Mouse (Mus musculus) left cerebral cortex, adult 6 months (tissue): ENCODE results near the gene Fam169a. TPM values are rescaled to one million over a fixed set of nuclear protein-coding genes. Genes with fewer than 3 reads are reported as not detected.

Experiments used
- long read RNA-seq, 2 experiments: library from polyadenylated mRNA; unstranded; transcript quantifications; one replicate each; pipeline ENCODE4 v2.0.0; 2019 to 2020
- polyA plus RNA-seq: library from polyadenylated mRNA; unstranded; fragments of <200 nt; fragmentation: Nextera tagmentation; gene quantifications from 2 replicates; pipeline ENCODE4 v1.2.3, GENCODE M21; 2021

Fam169a gene
- 13.5 and 16.1 TPM in 2 replicates for polyA plus RNA-seq
- long read RNA-seq, experiment 1, full-length matches to known transcripts = 46 of 116 reads
- long read RNA-seq, experiment 1, partial matches to known transcripts = 44 of 116 reads
- long read RNA-seq, experiment 1, other reads (novel, unspliced or antisense) = 26 of 116 reads
- long read RNA-seq, experiment 2, full-length matches to known transcripts = 10 of 41 reads
- long read RNA-seq, experiment 2, partial matches to known transcripts = 8 of 41 reads
- long read RNA-seq, experiment 2, other reads (novel, unspliced or antisense) = 23 of 41 reads

GRCm38 (mm10) chr13:97066649-97067550 lies at the start of gene Fam169a:
Gene Fam169a, plus strand, starts transcription at chr13:97067286.

GRCm38 (mm10) chr13:97034262-97034661 lies 32.8 kb upstream of the Fam169a start, which contains the start of gene 1700029F12Rik:
Gene 1700029F12Rik, minus strand, starts transcription at chr13:97034362.

GRCm38 (mm10) chr13:97099187-97099852 lies 32.2 kb downstream of the Fam169a start, which contains the start of gene Gm6169:
Gene Gm6169, minus strand, starts transcription at chr13:97099237.

GRCm38 (mm10) chr13:97137466-97138400 lies 70.6 kb downstream of the Fam169a start, which contains the start of the genes Gfm2 and Nsa2:
Gene Gfm2, plus strand, starts transcription at chr13:97137937.
Gene Nsa2, minus strand, starts transcription at chr13:97137937.

Other genes with a start within 250 kb of the Fam169a start
- 3.0 and 4.4 TPM in 2 replicates for gene Gcnt4, start 142.6 kb upstream of the Fam169a start, polyA plus RNA-seq
- not detected in 2 replicates for gene 1700029F12Rik, start 32.9 kb upstream of the Fam169a start, polyA plus RNA-seq
- 0.25 TPM in 1 of 2 replicates, not detected in the other for gene Gm6169, start 32.0 kb downstream of the Fam169a start, polyA plus RNA-seq
- 10.5 and 12.9 TPM in 2 replicates for gene Gfm2, start 70.7 kb downstream of the Fam169a start, polyA plus RNA-seq
- gene Nsa2, start 70.7 kb downstream of the Fam169a start, polyA plus RNA-seq = 28.5 and 38.6 TPM in 2 replicates
- gene Hexb, start 131.1 kb downstream of the Fam169a start, polyA plus RNA-seq = 231 and 271 TPM in 2 replicates
- gene Enc1, start 173.8 kb downstream of the Fam169a start, polyA plus RNA-seq = 48.7 and 129 TPM in 2 replicates